Comparison of ENCODE assay signal across 25 mouse cellular contexts in the genomic region with DNA sequence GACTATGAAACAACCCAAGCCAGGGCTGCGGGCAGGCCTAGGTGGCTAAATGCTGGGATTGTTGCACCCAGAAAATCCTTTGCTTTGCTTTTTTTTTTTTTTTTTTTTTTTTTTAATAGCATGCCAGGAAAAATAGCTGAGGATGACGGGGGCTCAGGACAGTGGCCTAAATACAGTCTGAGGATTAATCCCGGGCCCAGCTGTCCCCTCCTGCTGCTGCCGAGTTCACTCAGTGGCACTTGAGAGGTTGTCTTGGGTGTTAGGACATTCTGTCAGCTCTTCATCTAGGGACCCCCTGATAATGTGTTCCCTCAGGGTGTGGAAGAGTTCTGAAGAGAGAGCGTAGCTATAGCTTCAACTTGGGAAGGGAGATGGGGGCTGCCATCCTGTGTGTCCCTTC. TPM values are rescaled to one million over a fixed set of nuclear protein-coding genes. Genes with fewer than 3 reads are reported as not detected.
DNase-seq lines count a peak whose midpoint lies in the region; ATAC-seq and TF ChIP-seq lines count a peak whose summit lies in the region.
"Had no signal": no experiment of that assay in that cellular context is flagged by ENCODE, and none has a peak within 500 bp of the region (broad histone marks: within the 10 kb centered on the region; RNA-seq: fewer than 3 reads in every experiment).

No protein-coding gene starts in this region.

- no peak for TF ChIP-seq CTCF in lung, embryonic 14.5 days (IDR thresholded peaks at IDR 0.05; ENCODE audit: low read depth)
- TF ChIP-seq CTCF in lung, adult 2 months (IDR thresholded peaks at IDR 0.05; ENCODE audit: insufficient read depth, low read length): no peak

- no peaks in the 10 kb centered on the region for H3K9me3 ChIP-seq in embryonic facial prominence, embryonic 14.5 days (ENCODE audit: control insufficient read depth, low read length)
- no peaks in the 10 kb centered on the region for H3K9me3 ChIP-seq in embryonic facial prominence, embryonic 10.5 days
- H3K9me3 ChIP-seq in lung, embryonic 14.5 days (ENCODE audit: low read depth, low read length): no peaks in the 10 kb centered on the region
- H3K9me3 ChIP-seq in intestine, embryonic 15.5 days: no peaks in the 10 kb centered on the region
- H3K9me3 ChIP-seq: embryonic facial prominence, embryonic 13.5 days; forebrain, embryonic 13.5 days; heart, embryonic 12.5 days; hindbrain, embryonic 13.5 days; liver, embryonic 13.5 days; midbrain, embryonic 12.5 days had no signal

- 70% methylated on average over 5 of the region's 5 CpGs for WGBS in embryonic facial prominence, embryonic 14.5 days
- 78% methylated on average over 5 of the region's 5 CpGs for WGBS in embryonic facial prominence, embryonic 10.5 days
- WGBS in lung, embryonic 14.5 days: 40% methylated on average over 5 of the region's 5 CpGs
- 51% methylated on average over 5 of the region's 5 CpGs for WGBS in lung, adult 2 months
- 72% methylated on average over 5 of the region's 5 CpGs for WGBS in intestine, embryonic 15.5 days

- no peaks in the 10 kb centered on the region for H3K27me3 ChIP-seq in embryonic facial prominence, embryonic 14.5 days (replicated peaks; ENCODE audit: control insufficient read depth, insufficient read depth, low read length)
- peaks cover 31% of the 10 kb centered on the region for H3K27me3 ChIP-seq in embryonic facial prominence, embryonic 10.5 days (replicated peaks; ENCODE audit: low read depth, poor library complexity, severe bottlenecking)
- no peaks in the 10 kb centered on the region for H3K27me3 ChIP-seq in lung, embryonic 14.5 days (ENCODE audit: insufficient read depth, low read length)
- H3K27me3 ChIP-seq in intestine, embryonic 15.5 days (replicated peaks): no peaks in the 10 kb centered on the region
- H3K27me3 ChIP-seq: embryonic facial prominence, embryonic 13.5 days; hindbrain, embryonic 13.5 days; neural tube, embryonic 15.5 days had no signal

- no peak for TF ChIP-seq POLR2A in lung, adult 2 months (IDR thresholded peaks at IDR 0.05; ENCODE audit: borderline replicate concordance, extremely low read depth, low read depth, low read length)

- no peak overlapping the region for H3K27ac ChIP-seq in embryonic facial prominence, embryonic 14.5 days (replicated peaks; ENCODE audit: low read depth, low read length)
- H3K27ac ChIP-seq in embryonic facial prominence, embryonic 10.5 days (replicated peaks): no peak overlapping the region
- peak overlapping the region; percentile 87 for H3K27ac ChIP-seq in lung, embryonic 14.5 days (ENCODE audit: low read depth)
- H3K27ac ChIP-seq in intestine, embryonic 15.5 days: peak overlapping the region; percentile 78; the same call in 1 of the 2 replicates
- H3K27ac ChIP-seq: embryonic facial prominence, embryonic 13.5 days; forebrain, embryonic 13.5 days; hindbrain, embryonic 13.5 days; left cerebral cortex, adult 2 months; liver, embryonic 13.5 days; midbrain, embryonic 12.5 days; neural tube, embryonic 15.5 days had no signal

- no peaks in the 10 kb centered on the region for H3K36me3 ChIP-seq in embryonic facial prominence, embryonic 14.5 days (ENCODE audit: control insufficient read depth, insufficient read depth, low read length)
- H3K36me3 ChIP-seq in embryonic facial prominence, embryonic 10.5 days (replicated peaks): no peaks in the 10 kb centered on the region
- H3K36me3 ChIP-seq in lung, embryonic 14.5 days (ENCODE audit: insufficient read depth): no peaks in the 10 kb centered on the region
- no peaks in the 10 kb centered on the region for H3K36me3 ChIP-seq in intestine, embryonic 15.5 days
- H3K36me3 ChIP-seq: embryonic facial prominence, embryonic 13.5 days; heart, embryonic 12.5 days; hindbrain, embryonic 13.5 days; liver, embryonic 13.5 days; midbrain, embryonic 12.5 days; neural tube, embryonic 15.5 days had no signal

- no peak overlapping the region for H3K9ac ChIP-seq in embryonic facial prominence, embryonic 14.5 days (ENCODE audit: low read depth, low read length)
- no peak overlapping the region for H3K9ac ChIP-seq in lung, embryonic 14.5 days
- H3K9ac ChIP-seq in intestine, embryonic 15.5 days: no peak overlapping the region
- H3K9ac ChIP-seq: embryonic facial prominence, embryonic 13.5 days; forebrain, embryonic 13.5 days; heart, embryonic 12.5 days; hindbrain, embryonic 13.5 days; liver, embryonic 13.5 days; midbrain, embryonic 12.5 days; neural tube, embryonic 15.5 days had no signal

- H3K4me3 ChIP-seq in embryonic facial prominence, embryonic 14.5 days (ENCODE audit: low read depth, low read length): no peak overlapping the region
- H3K4me3 ChIP-seq in embryonic facial prominence, embryonic 10.5 days: no peak overlapping the region
- H3K4me3 ChIP-seq in lung, embryonic 14.5 days (ENCODE audit: low read depth, low read length): no peak overlapping the region
- no peak overlapping the region for H3K4me3 ChIP-seq in lung, adult 2 months (replicated peaks; ENCODE audit: extremely low read depth, low read depth, low read length)
- no peak overlapping the region for H3K4me3 ChIP-seq in intestine, embryonic 15.5 days (replicated peaks)
- H3K4me3 ChIP-seq: embryonic facial prominence, embryonic 13.5 days; forebrain, embryonic 13.5 days; heart, embryonic 12.5 days; hindbrain, embryonic 13.5 days; left cerebral cortex, adult 2 months; liver, embryonic 13.5 days; midbrain, embryonic 12.5 days; neural tube, embryonic 15.5 days had no signal

- H3K4me1 ChIP-seq in embryonic facial prominence, embryonic 14.5 days (ENCODE audit: control insufficient read depth, insufficient read depth, low read length): no peaks in the 10 kb centered on the region
- H3K4me1 ChIP-seq in embryonic facial prominence, embryonic 10.5 days: peaks cover 19% of the 10 kb centered on the region
- peaks cover 26% of the 10 kb centered on the region for H3K4me1 ChIP-seq in lung, embryonic 14.5 days (ENCODE audit: insufficient read depth)
- H3K4me1 ChIP-seq in lung, adult 2 months (ENCODE audit: control insufficient read depth, insufficient read depth, low read length): no peaks in the 10 kb centered on the region
- H3K4me1 ChIP-seq in intestine, embryonic 15.5 days (replicated peaks): peaks cover 8% of the 10 kb centered on the region; the same call in 1 of the 2 replicates
- H3K4me1 ChIP-seq: liver, embryonic 13.5 days; midbrain, embryonic 12.5 days had no signal

- ATAC-seq in embryonic facial prominence, embryonic 14.5 days (ENCODE audit: low read depth): no peak
- ATAC-seq in lung, embryonic 14.5 days (ENCODE audit: insufficient read depth): no peak
- ATAC-seq in intestine, embryonic 15.5 days: no peak

- peak; percentile 7 for DNase-seq in embryonic facial prominence, embryonic 14.5 days (ENCODE audit: low spot score)
- no peak for DNase-seq in embryonic facial prominence, embryonic 10.5 days (ENCODE audit: low spot score)
- peak; percentile 51 for DNase-seq in lung, embryonic 14.5 days
- DNase-seq in lung, adult 2 months: no peak
- peak; percentile 68 for DNase-seq in retina, postnatal 7 days (ENCODE audit: low read depth, low spot score)
- no peak for DNase-seq in T-cell, adult 2 months (ENCODE audit: low spot score)
- DNase-seq: adrenal gland, postnatal 10 days; cerebellum, adult 18-20 months; cerebellum, postnatal 14 days; kidney, postnatal 36 days; layer of hippocampus, adult 9-11 months; liver, embryonic 13.5 days; right cerebral cortex, postnatal 25 days; spleen, adult 18-20 months; thymus, adult 18-20 months; thymus, postnatal 36 days had no signal

- H3K4me2 ChIP-seq in embryonic facial prominence, embryonic 14.5 days (ENCODE audit: low read depth, low read length): no peak overlapping the region
- H3K4me2 ChIP-seq in lung, embryonic 14.5 days: no peak overlapping the region
- H3K4me2 ChIP-seq in intestine, embryonic 15.5 days (replicated peaks): no peak overlapping the region
- H3K4me2 ChIP-seq: embryonic facial prominence, embryonic 13.5 days; forebrain, embryonic 13.5 days; heart, embryonic 12.5 days; hindbrain, embryonic 13.5 days; liver, embryonic 13.5 days; midbrain, embryonic 12.5 days; neural tube, embryonic 15.5 days had no signal

RNA-seq across cellular contexts. Expression of a gene that starts 18.5 kb away (rescaled TPM):
- not detected in 2 replicates for polyA plus RNA-seq in embryonic facial prominence, embryonic 14.5 days (2014; fragmentation: Nextera tagmentation; extraction: Ambion mirVana)
- polyA plus RNA-seq in embryonic facial prominence, embryonic 10.5 days (2016; fragmentation: Nextera tagmentation; extraction: Ambion mirVana): not detected in 2 replicates
- polyA plus RNA-seq in lung, embryonic 14.5 days (2014; fragmentation: Nextera tagmentation; extraction: Ambion mirVana): 0.26 TPM in 1 of 2 replicates, not detected in the other
- polyA plus RNA-seq in lung, adult 2 months (2012; rRNA removed): 0.62 TPM in 1 of 2 replicates, not detected in the other
- not detected in 2 replicates for polyA plus RNA-seq in intestine, embryonic 15.5 days (2015; fragmentation: Nextera tagmentation; extraction: Ambion mirVana)
- polyA plus RNA-seq: embryonic facial prominence, embryonic 13.5 days; forebrain, embryonic 13.5 days; heart, embryonic 12.5 days; hindbrain, embryonic 13.5 days; kidney, embryonic 14.5 days; liver, embryonic 13.5 days; midbrain, embryonic 12.5 days; neural tube, embryonic 15.5 days had no signal

Comparison
In these comparisons a context has a peak if more than half of its experiments do, and no peak if none do; other contexts are left out.
1. DNase-seq: peak in embryonic facial prominence, embryonic 14.5 days (single experiment), lung, embryonic 14.5 days (single experiment) and retina, postnatal 7 days (single experiment); none in embryonic facial prominence, embryonic 10.5 days (single experiment), lung, adult 2 months (single experiment) and T-cell, adult 2 months (single experiment).
2. H3K27ac ChIP-seq: peak in lung, embryonic 14.5 days (single experiment) and intestine, embryonic 15.5 days (single experiment); none in embryonic facial prominence, embryonic 14.5 days (single experiment) and embryonic facial prominence, embryonic 10.5 days (single experiment).